In genomic region chr7:93936925-93937324, GRCm38 (mm10) we compare ENCODE assay signal across 15 mouse cellular contexts.
"Had no signal": no experiment of that assay in that cellular context is flagged by ENCODE, and none has a peak within 500 bp of the region (broad histone marks: within the 10 kb centered on the region; RNA-seq: fewer than 3 reads in every experiment).

No protein-coding gene starts in this region.

- ATAC-seq: midbrain, embryonic 16.5 days had no signal

- H3K9me3 ChIP-seq: midbrain, embryonic 10.5 days; midbrain, embryonic 12.5 days; neural tube, embryonic 12.5 days had no signal

- DNase-seq: lung, adult 18-20 months; lung, embryonic 14.5 days; lung, postnatal 10 days; lung, postnatal 4 days; midbrain, embryonic 14.5 days; right cerebral cortex, postnatal 14 days; spleen, adult 18-20 months; thymus, adult 18-20 months; thymus, postnatal 14 days; thymus, postnatal 36 days had no signal

- H3K4me1 ChIP-seq: midbrain, embryonic 10.5 days; midbrain, embryonic 12.5 days; neural tube, embryonic 12.5 days had no signal

- H3K27ac ChIP-seq: midbrain, embryonic 10.5 days; midbrain, embryonic 12.5 days; neural tube, embryonic 12.5 days had no signal

- H3K4me2 ChIP-seq: lung, embryonic 14.5 days; midbrain, embryonic 12.5 days; neural tube, embryonic 12.5 days had no signal

- H3K9ac ChIP-seq: lung, embryonic 14.5 days; midbrain, embryonic 12.5 days; neural tube, embryonic 12.5 days had no signal

- H3K36me3 ChIP-seq: midbrain, embryonic 10.5 days; midbrain, embryonic 12.5 days; neural tube, embryonic 12.5 days had no signal

- H3K27me3 ChIP-seq: midbrain, embryonic 12.5 days; neural tube, embryonic 12.5 days had no signal

- H3K4me3 ChIP-seq: midbrain, embryonic 10.5 days; midbrain, embryonic 12.5 days; myocyte; neural tube, embryonic 12.5 days had no signal
